Mouse (Mus musculus) left cerebral cortex, adult 8-10 months (tissue): ENCODE measurements around the gene Hsd17b3. TPM values are rescaled to one million over a fixed set of nuclear protein-coding genes. Genes with fewer than 3 reads are reported as not detected.
A peak's percentile ranks its signal among the peaks of the same experiment; 100 is the strongest.

Source experiments
- DNase-seq, 2 experiments: peaks; one replicate each; pipeline ENCODE4 v3.0.0; 2022; ENCODE audit warnings: low spot score in 2 of 2
- total RNA-seq, 4 experiments: library from RNA; stranded (reverse); gene quantifications; 2 replicates each; pipeline ENCODE4 v1.2.4; 2022

Hsd17b3 gene
- total RNA-seq = not detected

DNA sequence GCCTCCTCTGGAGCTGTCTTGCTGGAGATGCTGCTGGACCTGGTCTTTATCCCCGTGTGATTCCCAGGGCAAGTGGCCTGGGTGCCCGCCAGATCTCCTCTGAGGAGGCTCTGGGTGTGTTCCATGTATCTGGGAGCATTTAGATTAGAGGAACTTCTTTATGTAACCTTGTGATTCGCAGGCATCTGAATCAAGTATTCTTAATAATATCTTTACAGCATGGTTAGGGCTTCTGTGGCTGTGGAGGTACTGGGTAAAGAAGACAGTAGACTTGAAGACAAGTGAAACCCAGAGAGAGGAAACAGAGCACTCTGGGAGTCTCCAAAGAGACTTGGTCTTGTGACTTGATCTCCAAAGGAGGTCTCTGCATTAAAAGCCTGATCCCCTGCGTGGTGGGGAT lies at the start of gene Hsd17b3:
TSS of gene Hsd17b3 (minus strand) at position 101 of the 400 bp plus-strand sequence.
- DNase-seq = no peak

DNA sequence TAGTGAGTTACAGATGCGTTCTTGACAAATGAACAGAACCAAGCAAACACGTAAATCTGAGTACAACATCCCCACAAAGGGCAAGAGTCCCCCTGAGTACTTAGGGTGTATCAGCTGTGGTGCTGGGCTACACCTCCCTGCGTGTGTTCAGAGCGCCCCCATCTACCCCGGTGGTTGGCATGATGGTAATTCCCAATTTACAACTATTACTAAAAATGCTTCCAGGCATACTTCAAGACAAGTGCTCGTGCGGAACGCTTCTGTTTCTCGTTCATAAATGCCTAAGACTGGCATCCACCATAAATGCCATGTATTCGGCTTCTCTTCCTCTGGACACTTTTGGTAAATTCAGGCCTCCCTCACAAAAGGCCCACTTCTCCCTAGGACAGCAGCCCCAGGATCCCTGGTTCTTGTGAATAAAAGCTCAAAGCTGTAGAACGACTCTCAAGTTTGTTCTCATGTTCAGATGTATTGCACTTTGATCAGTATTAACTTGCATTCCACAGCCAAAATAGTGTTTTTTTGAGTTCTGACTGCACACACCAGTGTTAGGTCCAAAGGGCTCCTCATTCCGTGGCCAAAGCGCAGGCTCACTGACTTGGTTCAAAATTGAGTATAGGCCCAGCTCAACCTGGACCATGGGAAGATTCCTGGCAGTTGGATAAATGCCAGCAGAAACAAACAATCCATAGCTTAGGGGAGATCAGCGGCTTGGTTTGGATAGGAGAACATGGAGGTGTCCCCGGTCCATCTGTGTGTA lies 40.8 kb upstream of the Hsd17b3 start:
- no peak for DNase-seq

GRCm38 (mm10) chr13:64128858-64129615 lies 40.0 kb upstream of the Hsd17b3 start, which contains the start of gene Slc35d2:
Gene Slc35d2, minus strand, starts transcription at chr13:64129368.
- no peak for DNase-seq

DNA sequence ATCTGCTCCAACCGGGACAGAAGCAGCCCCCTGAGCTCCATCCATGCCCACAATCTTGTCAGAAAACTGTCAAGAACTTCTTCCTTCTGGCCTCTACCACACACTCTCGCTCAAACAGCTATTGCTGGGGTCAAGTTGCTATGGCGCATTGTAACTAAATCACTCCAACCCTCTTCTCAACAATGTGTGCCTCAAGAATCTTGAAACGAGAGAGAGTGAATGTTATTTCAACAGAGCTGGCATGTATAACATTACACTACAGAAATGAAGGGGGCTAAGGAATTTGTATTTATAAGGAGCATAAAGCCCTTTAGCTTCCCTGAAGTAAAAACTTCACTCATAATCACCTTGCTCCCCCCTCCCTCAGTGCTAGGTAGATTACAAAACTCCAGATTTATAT lies 37.3 kb upstream of the Hsd17b3 start:
- DNase-seq = no peak

DNA sequence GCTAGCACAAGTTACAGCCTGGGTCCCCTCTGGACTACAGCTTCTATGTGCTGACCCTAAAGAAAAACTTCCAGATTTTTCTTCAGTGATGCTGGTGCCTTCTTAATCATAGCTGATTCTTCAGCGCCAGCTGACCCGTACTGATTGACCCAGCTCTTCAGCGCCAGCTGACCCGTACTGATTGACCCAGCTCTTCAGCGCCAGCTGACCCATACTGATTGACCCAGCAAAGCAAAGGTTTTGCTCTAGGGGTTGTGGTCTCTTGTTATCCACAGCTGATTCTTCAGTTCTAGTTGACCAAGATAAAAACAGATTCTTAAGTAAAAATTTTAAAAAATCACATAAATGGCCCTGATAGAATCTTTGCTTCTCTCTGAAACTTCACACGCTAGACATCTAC lies 35.9 kb upstream of the Hsd17b3 start:
- no peak for DNase-seq

DNA sequence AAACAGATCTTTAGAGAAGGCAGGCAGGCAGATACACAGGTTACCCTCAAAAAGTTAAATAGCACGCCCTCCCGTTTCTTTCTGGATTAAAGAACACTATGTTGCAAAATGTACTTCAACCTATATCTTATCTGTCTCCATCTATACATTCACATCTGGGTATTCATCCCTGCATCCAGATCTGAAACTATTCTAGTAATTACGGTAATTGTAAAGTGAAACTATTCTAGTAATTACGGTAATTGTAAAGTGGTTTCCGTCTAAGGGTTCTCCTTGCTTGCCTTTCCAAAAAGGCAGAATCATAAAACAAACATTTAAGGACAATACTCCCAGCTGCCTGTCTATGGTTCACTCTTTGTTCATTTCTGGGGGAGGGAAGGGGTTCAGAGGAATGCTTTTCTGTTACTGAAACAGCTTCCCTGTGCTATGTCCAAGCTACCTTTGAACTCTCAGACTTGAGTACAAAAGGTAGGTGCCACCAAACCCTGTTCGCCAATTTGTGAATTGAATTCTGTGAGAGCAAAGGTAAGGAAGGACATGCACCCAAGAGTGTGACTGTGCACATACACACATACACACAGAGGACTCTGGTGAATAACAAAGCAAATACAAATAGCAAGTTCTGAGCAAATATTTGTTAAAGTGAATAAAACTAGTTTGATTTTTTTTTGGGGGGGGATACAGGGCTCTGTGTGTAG lies 34.6 kb upstream of the Hsd17b3 start:
- DNase-seq = no peak

DNA sequence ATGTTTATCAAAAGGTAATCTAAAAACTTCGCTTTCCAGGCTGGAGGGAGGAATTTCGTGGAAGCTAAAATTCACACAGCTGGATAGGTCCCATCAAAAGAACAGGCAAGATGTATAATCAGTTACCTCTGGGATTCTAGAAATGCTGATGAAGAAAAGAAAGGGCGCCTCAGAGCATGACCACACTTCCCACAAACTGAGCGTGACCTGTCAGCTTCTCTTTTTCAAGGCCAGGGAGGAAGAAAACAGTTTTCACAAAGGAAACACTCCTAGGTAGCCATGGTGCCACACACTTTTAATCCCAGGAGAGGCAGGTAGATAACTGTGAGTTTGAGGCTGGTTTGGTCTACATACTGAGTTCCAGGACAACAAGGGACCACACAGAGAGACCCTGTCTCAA lies 31.7 kb upstream of the Hsd17b3 start:
- DNase-seq = no peak

DNA sequence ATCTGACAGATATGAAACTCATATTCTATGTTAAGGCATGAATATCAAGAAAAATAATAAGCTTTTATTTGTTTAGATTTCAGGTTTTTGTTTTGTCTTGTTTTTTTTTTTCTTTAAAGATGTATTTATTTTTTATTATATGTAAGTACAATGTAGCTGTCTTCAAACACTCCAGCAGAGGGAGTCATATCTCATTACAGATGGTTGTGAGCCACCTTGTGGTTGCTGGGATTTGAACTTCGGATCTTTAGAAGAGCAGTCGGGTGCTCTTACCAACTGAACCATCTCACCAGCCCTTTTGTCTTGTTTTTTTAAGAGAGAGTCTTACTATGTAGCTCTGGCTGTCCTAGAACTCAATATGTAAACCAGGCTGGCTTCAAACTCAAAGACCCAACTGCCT lies 28.4 kb upstream of the Hsd17b3 start:
- no peak for DNase-seq

DNA sequence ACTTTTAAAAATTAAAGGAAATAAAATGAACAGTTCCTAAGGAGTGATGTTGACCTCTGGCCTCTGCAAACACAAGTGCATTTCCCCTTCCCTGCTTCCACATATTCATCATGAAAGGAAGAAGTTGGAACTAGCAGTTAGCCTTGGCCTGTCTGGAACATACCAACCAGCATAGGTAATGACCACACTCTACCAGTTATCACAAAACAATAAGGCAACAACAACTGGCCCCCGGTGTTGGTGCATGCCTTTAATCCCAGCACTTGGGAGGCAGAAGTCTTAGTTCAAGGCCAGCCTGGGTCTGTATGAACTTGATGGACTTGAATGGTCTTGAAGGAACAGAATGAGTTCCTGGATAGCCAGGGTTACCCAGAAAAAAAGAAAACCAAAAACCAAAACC lies 21.4 kb upstream of the Hsd17b3 start:
- no peak for DNase-seq

DNA sequence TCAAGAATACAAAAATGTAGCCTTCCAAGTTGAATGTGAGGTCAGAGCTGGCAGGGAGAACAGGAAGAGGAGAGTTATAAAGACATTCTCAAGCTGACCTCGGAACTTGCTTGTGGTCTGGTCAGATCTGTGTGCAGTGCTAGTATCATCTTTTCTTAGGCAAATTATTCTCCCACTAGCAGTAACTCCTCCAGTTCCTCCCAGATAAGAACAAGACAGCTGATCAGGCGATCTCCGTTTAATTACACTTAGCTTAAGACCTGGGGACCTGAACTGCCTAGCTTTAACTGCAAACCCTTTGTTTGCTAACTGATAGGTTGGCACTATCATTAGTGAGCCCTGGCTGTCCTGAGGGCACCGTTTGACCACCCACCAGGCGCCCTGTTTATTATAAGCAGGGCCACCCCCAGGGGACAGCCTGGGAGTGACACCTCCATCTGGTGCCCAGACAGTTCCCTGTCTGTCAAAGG lies 19.4 kb upstream of the Hsd17b3 start:
- no peak for DNase-seq

DNA sequence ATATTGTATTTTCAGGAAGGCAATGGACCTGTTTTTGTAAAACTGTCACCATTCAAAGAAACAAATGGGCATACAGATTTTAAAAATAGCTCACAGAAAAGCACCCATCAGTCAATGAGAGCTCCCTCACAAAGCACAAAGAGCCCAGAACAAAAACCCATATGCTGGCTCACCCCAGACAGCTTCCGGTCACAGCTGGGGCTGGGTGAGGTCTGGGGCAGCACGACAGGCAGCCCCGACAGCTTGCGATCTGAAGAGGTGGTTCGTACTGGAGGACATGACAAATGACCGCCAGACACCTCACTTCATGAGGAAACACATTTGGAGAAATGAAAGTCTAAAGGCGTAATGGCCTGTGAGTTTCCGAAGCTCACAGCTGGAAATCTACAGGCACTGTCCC lies 18.5 kb upstream of the Hsd17b3 start:
- no peak for DNase-seq

DNA sequence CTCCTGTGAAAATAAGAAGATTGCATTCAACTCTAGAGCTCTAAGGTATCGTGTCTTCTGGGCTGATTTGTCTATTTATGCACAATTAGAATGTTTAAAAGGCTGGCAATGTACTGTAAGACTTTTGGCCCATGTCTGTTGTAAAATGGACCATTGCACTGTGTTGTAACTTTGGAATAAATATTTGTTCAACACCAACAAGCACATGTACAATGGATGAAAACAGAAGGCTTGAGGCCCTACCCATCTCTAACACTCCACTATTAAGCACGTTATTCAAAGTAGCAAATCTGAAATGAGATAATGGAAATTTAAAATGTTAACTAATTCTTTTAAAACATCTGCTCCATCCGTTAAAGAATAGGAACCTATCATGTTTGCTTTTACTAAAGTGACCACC lies 18.1 kb upstream of the Hsd17b3 start:
- no peak for DNase-seq

GRCm38 (mm10) chr13:64105690-64106089 lies 16.7 kb upstream of the Hsd17b3 start:
- no peak for DNase-seq

- DNase-seq = no peak
Observed at GRCm38 (mm10) chr13:64100186-64100585, 11.2 kb upstream of the Hsd17b3 start.

DNA sequence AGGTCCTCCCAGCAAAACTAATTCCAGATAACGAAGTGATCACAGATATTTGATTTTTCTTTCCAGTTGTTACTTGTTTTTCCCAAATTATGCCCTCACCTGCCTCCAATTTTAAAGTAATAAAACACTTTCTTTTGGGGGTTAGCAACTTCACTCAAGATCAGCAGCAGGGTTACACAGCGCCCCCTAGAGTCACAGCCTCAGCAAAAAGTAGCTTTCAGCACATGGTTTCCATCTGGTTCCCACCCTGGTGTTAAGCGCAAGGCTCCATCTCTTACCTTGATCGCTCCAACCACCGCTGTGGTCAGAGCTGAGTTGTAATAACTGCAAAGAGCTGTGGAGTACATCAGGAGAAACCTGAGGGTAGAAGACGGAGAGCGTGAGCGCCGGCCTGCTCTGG lies 10.0 kb upstream of the Hsd17b3 start:
- DNase-seq = no peak

DNA sequence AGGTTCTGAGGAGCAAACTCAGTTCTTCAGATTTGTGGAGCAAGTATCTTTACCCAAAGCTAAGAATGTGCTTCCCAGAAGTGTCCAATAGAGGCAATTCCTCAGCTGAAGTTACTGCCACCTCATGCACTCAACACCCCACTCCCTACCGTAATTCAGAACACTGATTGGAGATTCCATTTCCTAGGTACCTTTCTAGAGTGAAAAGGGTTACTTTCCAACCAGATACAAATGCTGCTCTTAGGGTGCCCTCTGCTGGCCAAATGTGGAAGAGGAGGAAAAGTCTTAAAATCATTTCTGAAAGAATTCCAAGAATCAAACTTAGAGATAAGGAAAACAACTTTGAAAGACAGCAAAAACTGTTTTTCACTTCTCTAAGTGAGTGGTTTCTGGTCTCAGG lies 4.3 kb upstream of the Hsd17b3 start:
- DNase-seq = peak; percentile 10 to 47

- no peak for DNase-seq
Observed at GRCm38 (mm10) chr13:64092752-64093151, 3.7 kb upstream of the Hsd17b3 start.

DNA sequence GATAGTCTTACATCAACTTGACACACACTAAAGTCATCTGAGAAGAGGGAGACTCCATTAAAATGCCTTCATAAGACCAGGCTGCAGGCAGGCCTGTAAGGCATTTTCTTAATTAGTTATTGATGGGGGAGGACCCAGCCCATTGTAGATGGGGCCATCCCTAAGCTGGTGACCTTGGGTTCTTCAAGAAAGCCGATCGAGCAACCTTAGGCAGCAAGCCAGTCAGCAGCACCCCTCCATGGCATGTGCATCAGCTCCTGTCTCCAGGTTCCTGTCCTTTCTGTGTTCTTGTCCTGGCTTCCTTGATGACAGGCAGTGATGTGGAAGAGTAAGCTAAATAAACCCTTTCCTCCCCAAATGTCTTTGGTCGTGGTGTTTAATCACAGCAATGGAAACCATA lies 3.1 kb upstream of the Hsd17b3 start:
- DNase-seq = no peak

DNA sequence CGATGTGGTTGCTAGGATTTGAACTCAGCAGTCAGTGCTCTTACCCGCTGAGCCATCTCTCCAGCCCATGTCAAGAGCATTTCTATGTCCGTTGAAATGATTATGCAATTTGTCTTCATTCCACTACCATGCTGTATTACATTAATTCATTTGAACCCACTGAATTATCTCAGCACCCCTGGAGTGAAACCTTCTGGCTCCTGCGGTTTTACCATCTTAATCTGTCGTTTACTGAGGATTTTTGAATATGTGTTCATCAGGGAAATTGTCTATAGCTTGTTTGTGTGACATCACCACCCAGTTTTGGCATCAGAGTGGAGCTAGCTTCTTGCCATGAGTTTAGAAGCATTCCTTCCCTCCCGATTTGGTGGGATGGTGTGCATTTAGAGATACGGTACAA lies 2.0 kb upstream of the Hsd17b3 start:
- DNase-seq = no peak

GRCm38 (mm10) chr13:64090278-64090677 lies 1.2 kb upstream of the Hsd17b3 start:
- DNase-seq = no peak

DNA sequence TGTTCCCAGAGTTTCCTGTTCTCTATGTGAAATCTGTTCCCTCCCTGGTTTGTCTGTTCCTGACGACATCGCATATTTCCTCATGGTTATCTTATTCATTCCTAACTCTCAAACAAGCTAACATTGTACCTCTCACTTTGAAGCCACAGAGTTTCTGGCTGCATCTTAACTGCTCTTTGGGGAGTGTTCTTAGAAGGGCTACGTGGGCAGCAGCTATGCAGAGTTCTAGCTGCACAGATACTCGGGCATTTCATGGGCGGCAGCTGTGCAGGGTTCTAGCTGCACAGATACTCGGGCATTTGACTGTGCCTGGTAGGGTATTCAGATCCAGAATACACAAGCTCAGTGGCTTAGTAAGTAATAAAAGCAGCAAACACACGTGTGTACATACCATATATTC lies 973 bp downstream of the Hsd17b3 start:
- DNase-seq = no peak

DNA sequence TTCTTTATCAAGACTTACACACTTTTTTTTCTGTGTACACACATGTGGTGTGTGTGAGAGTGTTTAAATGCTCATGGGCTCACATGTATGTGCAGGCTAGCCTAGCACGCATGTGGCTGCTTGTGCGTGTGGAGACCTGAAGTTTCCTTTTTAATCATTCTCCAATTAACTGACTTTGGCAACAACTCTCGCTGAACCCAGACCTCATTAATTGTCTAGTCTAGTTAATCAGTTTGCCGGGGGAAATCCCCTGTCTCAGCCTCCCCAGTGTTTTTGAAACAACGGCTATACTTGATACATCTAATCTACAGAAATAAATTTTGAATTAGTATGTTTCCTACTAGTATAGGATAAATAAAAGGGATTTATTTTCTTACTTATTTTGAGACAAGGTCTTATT lies 3.0 kb downstream of the Hsd17b3 start:
- no peak for DNase-seq
